Mouse (Mus musculus) left cerebral cortex, postnatal 4 days (tissue): Measurements from ENCODE around the gene Proca1. TPM values are rescaled to one million over a fixed set of nuclear protein-coding genes. Genes with fewer than 3 reads are reported as not detected.
A peak's percentile ranks its signal among the peaks of the same experiment; 100 is the strongest.
"Not testable (repeated sequence)": the region's sequence is repeated elsewhere in the genome, so short reads cannot be mapped to it uniquely, and the experiment has no call there.

Source experiments
- DNase-seq: peaks from one replicate; pipeline ENCODE4 v3.0.0-alpha.2; 2022
- intact Hi-C: fragments of 180-260 bp; cut with DNase I; formaldehyde crosslinking; loops from one replicate; pipeline ENCODE4 v1.15.1; 2025
- total RNA-seq, 2 experiments: library from RNA; stranded (reverse); gene quantifications; 2 replicates each; pipeline ENCODE4 v1.2.3; 2021

Proca1 gene
- total RNA-seq, 2 experiments from 2014 or later, result 3.3 to 4.2 TPM

DNA sequence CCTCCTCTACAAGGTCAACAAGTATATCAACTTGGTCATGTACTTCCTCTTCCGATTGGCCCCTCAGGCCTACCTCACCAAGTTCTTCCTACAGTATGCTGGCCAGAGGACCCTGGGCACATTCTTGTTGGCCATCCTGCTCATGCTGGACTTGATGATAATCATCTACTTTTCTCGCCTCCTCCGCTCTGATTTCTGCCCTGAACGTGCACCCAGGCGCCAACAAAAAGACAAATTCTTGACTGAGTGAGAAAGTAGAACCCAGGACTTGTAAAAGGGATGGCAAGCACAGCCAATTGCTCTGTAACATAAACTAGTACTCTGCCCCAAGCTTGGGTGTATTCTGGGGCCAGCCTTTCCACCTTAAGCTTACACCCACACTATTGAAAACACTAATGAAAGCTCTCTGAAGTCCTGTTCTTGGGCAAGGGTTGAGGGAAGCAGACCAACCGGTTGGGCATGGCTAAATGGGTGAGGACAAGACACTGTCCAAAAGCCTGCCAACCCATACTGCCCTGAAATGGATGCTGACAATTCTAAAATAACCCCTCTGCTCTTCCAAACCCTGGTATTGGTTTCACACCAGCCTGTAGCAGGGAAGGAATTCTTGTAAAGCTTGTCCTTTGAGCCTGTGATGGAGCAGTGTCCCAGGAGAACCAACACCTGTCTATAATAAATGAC, 13.0 kb upstream of the Proca1 start:
- DNase-seq, result no peak
- intact Hi-C loops, result no loop called here

DNA sequence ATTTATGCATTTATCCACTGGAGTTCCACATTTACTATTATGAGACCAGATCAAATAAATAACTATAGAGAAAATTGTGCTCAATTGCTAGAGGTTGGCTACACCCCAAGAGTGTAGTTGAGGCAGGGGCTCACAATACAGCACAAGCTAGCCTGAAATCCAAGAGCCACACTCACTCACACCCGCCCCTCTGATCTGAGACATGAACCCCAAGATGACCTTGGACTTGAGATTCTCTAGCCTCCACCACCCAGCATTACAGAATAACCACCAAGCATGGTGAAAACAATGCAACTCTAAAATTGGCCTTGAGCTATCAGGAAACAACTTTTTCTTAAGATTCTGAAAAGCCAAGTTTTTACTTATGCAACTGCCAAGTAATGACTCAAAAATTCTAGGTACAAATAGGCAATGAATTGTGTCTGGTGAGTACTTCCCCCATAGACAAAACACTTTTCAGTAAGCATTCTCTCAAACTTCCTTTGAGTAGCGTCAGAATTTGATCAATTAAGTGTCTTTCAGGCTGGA, 11.3 kb upstream of the Proca1 start:
- intact Hi-C loops, result no loop called here
- no peak for DNase-seq

DNA sequence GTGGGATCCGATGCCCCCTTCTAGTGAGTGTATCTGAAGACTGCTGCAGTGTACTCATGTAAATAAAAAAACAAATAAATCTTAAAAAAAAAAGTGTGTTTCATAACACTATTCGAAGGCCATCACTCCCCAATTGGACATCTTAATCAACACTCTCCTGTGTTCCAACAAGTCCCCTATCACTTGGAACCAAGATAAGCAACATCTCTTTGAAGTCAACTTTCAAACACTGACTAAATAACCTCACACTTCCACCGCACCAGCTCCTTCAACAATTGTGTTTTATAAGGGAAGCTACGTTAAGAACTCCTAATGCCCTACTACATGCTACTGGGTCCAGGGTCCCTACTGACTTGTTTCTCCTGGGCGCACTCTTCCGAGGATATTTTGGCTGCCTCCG, 10.7 kb upstream of the Proca1 start:
- DNase-seq, result no peak
- intact Hi-C loops, result no loop called here

DNA sequence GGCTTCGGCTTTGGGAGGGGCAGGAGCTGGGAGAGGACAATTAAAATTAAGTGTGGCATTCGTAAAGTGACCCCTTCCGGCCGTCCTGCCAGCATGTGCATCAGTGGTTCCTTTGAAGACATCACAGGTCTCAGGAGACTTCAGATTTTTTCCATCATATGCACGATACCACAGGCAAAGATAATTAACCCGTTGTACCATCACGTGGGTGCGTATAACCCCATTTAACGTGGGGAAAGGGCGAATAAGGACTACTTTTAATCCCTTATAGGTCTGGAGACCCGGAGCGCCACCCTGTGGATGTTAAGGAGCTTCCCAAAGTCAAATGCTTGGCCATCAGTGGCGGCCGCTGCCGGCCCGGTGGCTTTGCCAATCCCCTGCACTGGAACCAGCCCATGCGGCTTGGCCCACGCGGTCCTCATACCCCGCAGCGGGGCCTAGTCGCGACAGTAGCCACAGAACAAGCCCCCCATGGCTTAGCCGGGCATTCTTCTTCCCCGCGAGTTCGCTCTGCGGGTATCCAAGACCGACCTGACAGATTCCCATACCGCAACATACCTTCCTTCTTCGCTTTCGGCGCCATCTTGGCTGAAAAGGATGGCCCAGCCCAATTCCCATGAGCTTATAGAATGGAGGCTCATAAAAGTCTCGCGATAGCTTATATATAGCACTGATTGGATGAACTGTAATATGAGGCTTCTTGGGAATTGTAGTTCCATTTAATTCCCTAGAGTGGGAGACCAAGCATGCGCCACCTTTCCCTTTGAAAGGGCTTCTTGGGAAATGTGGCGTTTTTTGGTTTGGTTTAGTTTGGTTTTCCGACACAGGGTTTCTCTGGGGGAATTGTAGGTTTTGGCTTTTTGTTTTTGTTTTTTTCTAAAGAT, 10.0 kb upstream of the Proca1 start, which contains the start of gene Rpl23a:
Gene Rpl23a (minus strand): TSS at position 624 of the 884 bp plus-strand sequence.
- intact Hi-C loops, result no loop called here
- DNase-seq, result peak; percentile 84

DNA sequence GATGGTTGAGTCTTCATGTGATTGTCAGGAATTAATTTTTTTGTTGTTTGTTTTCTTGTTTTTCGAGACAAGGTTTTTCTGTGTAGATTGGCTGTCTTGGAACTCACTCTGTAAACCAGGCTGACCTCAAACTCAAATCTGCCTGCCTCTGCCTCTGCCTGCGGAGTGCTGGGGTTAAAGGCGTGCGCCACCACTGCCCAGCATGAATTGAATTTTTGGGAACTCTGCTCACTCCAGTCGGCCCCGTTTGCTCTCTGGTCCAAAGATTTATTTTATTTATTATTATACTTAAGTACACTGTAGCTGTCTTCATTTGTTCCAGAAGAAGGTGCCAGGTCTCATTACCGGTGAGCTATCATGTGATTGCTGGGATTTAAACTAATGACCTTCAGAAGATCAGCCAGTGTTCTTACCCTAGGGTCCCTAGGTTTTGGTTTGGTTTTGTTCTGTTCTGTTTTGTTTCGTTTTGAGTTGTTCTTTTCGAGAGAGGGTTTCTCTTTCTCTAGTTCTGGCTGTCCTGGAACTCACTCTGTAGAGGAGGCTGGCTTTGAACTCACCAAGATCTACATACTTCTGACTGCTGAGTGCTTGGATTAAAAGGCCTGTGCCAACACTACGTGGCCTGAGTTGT, 9.2 kb upstream of the Proca1 start:
- intact Hi-C loops, result no loop called here
- DNase-seq, result no peak

DNA sequence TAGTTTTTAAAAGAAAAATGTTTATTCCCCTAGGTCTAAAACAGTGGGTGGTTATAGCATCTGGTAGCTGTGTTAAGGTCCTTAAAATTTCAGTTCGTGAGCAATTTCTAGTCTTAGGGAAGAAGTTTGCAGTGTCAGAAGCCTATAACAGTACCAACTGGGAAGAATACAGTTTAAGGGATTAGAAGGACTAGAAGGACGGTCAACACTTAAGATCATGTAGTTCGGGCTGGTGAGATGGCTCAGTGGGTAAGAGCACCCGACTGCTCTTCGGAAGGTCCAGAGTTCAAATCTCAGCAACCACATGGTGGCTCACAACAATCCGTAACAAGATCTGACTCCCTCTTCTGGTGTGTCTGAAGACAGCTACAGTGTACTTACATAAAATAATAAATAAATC, 8.5 kb upstream of the Proca1 start:
- DNase-seq, intact Hi-C loops: not testable (repeated sequence)

DNA sequence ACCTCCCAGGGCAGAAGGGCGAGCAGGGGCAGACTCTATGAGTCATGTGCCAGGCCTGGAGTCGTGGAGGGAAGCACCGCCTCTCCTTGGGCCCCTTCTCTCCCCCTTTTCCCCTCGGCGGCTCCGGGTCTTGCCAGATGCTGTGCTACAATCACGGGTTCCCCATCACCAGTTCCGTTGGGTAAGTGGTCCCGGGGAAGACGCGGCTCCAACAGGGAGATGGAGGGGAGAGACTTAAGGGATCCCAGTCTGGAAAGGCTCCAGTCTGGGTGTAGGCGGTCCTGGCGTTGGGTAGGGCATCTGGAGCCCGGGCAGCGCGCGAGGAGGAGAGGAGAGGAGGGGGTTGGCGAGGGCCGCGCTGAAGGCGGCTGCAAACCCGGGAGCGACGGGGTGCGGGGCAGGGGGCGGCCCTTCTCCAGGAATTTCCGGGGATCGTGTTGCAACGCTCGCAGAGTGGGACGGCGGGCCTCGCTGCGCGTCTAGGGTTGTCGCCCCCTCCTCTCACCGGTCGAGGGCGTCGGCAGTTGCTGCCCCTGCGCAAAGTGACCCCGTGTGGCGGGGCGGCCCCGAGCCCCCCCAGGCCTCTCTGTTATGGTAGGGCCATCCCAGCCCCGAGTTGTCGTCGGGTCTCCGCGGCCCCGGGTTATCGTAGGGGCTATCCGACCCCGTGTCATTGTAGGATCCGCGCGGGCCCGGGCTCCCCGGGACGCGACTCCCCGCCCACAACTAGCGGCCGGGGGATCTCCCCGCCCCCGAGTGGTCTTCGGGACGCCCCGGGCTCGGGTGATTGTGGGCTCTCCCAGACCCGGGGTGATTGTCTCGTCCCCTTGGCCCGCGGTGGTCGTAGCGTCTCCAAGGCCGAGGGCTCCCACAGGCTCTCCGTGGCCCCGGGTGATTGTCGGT, 4.6 kb upstream of the Proca1 start, which contains the start of gene Rab34:
Gene Rab34 (plus strand): TSS at position 100 of the 903 bp plus-strand sequence.
- intact Hi-C loops, result no loop called here
- DNase-seq, result peak; percentile 89

DNA sequence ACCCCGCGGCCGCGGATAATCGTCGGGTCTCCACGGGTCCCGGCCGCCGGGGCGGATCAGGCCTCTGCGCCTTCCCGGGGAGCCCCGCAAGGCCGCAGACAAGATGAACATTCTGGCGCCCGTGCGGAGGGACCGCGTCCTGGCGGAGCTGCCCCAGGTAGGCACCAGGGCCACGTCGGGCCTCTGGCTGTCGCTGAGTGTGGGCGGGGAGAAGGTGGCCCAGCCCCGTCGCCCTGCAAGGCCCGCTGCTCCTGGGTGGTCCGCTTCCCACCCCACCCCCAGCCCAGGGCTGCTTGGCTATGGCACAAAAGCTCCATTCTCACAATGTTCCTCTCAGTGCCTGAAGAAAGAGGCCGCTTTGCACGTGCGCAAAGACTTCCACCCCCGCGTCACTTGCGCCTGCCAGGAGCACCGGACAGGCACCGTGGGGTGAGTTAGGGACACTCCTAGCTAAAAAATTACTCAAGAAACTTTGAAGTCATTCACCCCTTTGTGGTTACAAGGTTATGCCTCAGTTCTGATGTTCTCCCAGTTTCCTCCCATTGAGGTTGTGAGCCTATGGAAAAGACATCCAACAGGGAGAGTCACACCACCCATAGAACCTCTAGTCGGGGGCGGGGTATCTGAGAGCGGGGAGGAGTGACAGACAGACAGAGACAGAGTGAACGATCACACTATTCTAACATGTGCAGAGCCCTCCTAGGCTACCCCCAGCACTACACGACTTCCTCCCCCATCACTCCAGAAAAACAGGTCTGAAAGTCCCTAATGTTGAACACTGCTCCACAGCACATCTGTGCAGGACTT, 3.8 kb upstream of the Proca1 start:
- intact Hi-C loops, result no loop called here

DNA sequence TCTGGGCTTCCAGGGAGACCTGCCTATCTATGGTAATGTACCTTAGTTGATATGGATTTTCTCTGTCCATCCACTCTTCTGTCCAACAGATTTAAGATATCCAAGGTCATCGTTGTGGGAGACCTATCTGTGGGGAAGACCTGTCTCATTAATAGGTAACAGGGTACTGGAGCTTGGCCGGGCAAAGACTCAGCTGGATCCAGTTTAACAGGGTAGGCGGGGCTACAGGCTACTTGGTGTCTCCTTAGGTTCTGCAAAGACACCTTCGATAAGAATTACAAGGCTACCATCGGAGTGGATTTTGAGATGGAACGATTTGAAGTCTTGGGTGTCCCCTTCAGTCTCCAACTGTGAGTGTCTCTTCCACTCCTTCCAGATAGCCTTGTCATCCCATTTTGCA, 3.2 kb upstream of the Proca1 start:
- intact Hi-C loops, result no loop called here

More for the DNA sequence above, 3.8 kb upstream of the Proca1 start:
- peak; percentile 89 for DNase-seq

DNA sequence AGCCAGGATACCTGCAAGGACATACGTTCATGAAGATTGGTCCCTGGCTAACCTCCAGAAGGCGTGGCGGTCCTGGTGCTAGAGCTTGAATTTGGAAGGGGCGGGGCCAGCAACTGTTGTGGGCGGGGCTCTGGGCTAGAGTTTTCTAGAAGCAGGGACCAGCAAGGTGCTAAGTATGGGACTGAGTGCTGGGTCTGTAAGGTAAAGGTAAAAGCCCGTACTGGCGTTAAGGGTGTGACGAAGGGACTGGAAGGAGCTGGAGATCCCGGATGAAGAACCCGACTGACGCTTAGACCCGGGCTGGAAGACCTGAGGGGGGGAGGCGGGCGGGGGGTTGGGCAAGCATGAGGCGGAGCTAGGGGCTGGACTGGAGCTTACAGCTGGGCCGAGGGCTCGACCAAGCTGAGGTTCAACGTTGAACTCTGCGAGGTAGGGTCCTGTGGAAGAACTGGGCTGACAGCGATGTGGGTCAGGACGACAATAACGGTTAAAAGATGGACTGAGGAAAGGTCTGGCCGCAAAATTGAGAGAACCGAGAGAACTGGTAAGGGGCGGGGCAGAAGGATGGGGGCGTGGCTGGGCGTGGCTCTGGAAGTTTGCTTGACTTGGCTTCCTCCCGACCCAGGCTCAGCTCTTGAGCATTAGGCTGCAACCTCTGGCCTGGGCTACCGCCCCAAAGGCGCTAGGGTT, 1.4 kb downstream of the Proca1 start:
- intact Hi-C loops, result no loop called here
- peak; percentile 57 for DNase-seq

More for the DNA sequence above, 3.2 kb upstream of the Proca1 start:
- DNase-seq, result no peak

DNA sequence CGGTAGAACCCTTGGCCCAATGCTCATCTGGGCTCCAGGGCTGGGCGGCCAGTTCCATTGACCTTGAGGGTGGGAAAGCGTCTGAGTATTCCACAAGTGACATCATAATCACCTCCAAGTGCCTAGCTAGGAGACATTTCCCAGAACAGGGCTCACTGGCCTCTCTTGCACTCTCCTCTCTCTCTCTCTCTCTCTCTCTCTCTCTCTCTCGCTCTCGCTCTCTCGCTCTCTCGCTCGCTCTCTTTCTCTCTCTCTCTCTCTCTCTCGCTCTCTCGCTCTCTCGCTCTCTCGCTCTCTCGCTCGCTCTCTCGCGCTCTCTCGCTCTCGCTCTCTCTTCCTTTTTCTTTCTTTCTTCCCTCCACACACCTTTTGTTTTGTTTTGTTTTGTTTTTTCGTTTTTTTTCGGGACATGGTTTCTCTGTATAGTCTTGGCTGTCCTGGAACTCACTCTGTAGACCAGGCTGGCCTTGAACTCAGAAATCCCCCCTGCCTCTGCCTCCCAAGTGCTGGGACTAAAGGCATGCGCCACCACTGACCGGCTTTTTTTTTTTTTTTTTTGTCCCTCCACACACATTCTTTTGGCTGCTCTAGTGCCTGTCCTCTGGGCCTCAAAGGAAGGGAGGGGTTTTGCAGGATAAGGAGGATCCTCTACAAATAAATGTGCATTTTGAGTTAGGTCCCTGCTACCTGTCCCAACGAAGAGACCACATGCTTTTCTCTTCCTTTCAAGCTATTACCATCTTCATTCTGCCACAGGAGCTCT, 2.1 kb downstream of the Proca1 start:
- intact Hi-C loops, result no loop called here
- DNase-seq, result no peak

DNA sequence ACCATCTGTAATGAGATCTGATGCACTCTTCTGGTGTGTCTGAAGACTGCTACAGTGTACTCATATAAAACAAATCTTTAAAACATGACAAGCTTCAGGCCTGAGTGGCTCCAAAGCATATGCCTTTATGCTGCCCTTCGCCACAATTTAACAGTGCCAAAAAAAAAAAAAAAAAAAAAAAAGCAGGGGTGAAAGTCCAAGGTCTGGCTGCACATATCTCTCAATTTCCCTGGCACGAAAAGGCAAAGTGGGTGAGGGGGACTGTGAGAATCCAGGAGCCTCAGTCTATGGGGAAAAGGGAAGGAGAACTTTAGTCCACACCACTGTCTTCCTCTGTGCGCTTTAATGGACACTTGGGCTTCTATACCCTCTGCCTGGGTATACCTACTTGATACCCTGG, 9.2 kb downstream of the Proca1 start:
- intact Hi-C loops, result no loop called here
- DNase-seq, result no peak

DNA sequence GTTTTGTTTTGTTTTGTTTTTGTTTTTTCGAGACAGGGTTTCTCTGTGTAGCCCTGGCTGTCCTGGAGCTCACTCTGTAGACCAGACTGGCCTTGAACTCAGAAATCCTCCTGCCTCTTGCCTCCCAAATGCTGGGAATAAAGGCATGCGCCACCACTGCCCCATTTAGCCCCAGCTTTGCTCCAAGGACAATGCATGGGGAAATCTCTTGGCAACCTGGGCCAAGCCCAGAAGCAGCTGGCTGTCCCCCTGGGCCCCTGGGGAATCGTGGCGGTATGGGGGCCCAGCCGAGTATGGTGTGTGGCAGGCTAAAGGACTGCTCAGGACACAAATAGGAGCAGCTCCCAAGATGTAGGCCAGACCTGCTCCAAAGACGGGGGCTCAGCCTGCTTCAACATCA, 11.1 kb downstream of the Proca1 start:
- intact Hi-C loops, result no loop called here
- no peak for DNase-seq

DNA sequence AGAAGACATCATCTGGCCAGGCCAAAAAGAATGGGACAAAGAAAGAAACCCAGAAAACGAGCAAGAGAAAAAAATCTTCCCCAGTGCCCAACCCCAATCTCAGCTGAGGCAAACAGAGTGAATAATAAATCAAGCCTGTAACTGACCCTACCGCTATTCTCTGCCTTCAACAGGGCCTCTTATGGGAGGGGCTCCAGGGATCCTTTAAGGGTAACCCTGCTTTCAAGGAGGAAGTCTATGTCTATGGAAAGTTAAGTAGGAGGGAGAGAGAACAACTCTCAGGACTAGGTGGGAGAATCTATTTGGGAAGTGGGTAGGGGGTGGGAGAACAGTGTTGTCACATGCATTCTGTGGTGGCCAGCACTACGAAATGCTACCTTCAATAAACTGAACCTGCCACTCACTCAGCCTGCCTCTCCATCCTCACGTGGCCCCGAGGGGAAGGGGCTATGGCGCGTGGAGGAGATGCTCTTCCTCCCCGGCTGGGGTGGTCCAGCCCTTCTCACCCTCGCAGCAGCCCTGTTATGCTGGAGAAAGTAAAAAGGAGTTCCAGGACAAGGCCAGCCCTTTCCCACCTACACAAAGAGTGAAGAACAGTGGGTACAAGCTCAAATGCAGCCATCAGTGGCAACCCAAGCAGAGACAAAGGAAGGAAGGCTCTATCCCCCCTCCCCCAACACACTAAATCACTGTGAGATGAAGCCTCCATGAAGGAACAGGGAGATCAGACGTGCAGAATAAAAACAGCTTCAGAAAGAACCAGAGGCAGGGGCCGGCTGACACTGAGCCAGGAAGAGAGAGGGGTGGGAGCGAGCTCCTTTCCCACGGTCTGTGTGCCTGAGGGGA, 12.4 kb downstream of the Proca1 start:
- no peak for DNase-seq
- intact Hi-C loops, result no loop called here

DNA sequence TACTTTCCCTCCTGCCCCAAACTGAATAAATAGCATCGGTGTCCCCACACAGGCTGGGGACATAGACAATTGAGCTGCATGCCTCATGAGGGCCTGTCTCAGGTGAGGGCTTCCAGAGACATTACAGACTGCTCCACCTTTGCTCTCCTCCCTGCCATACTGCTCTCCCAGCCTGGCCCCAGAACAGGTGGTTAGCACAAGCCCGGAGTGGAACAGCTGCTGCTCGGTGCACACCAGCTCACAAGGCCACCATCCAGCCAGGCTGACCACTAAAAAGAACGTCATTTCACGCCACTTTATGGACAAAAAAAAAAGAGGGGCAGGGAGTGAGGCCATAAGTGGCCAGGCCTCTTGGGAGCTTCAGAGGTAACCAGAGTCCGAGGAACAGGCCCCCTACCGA, 14.0 kb downstream of the Proca1 start:
- intact Hi-C loops, result no loop called here
- DNase-seq, result no peak

DNA sequence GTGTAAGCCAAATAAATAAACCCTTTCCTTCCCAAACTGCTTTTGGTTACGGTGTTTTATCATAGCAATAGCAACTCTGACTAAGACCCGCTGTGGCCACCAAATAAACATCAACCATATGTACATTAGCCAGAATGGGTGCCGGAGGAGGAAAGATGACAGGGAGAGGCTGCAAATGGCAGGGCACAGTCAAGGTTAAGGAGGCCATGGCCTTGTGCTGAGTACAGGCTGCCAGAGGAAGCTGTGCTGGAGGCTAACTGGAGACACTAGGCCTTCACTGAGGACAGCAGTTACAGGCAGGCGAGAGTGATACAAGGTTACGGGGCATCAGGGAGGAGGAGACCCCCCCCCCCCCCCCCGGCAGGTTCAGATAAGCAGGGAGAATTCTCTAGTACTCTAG, 16.7 kb downstream of the Proca1 start:
- intact Hi-C loops, result no loop called here
- no peak for DNase-seq

DNA sequence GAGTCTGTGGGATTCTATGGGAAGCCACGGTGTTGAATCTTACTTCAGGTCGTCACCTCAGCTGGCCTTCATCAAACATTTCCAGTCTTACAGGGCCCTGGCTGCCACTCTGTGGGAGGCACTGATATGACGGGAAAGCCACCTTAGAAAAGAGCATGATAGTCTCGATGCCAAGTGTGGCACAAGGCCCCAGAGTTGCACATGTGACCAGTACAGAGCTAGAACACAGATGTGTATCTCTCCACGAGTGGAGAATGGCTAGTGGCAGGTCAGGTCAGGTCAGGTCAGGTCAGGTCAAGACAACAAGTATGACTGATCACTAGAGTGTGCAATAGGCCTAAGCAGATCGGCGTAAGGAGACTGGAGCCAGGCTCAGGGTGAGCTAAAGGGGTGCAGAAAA, 17.4 kb downstream of the Proca1 start:
- DNase-seq, result no peak
- intact Hi-C loops, result no loop called here
